Mouse (Mus musculus): Measurements from ENCODE around the gene Ccnc. TPM values are rescaled to one million over a fixed set of nuclear protein-coding genes. Genes with fewer than 3 reads are reported as not detected.

Gene Ccnc
- total RNA-seq, 2 experiments from 2014 or later: 31.7 to 35.2 TPM

DNA sequence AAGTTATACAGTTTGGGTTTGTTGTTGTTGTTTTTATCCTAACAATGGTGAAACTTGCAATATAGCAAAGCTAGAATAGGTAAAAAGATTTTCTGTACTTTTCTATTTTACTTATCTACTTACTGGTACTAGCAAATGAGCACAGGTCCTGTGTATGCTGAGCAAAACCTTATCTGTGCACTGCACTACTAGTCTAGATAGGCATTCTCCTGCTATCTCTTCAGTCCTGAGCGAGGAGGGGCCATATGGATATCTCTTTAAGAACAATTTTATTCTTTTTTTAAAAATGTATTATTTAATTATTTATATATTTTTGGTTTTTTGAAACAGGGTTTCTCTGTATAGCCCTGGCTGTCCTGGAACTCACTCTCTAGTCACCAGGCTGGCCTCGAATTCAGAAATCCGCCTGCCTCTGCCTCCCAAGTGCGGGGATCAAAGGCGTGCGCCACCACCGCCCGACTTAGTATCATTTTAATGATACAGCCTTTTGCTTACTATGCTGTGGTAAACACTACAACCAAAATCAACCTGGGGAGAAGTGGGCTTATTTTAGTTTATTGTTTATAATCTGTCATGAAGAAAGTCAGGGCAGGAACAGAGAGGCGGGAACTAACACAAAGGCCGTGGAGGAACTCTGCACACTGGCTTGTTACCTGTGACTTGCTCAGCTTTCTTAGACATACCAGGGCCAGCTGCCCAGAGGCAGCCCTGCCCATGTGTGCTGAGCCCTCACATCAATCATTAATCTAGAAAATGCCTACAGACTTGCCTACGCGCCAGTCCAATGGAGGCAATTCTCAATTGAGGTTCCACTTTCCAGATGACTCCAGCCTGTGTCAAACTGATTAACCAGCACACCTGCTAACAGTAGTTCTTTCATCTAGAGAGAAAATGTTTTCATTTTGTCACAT lies 53.6 kb downstream of the Ccnc start:
- H3K27ac ChIP-seq: no peak overlapping the region
- no peak for DNase-seq (ENCODE audit: extremely low spot score in 1 of 2, low spot score in 2 of 2)
- TF ChIP-seq CTCF (IDR thresholded peaks at IDR 0.05): no peak
- H3K4me3 ChIP-seq: no peak overlapping the region
- intact Hi-C loops (cut with DNase I): no loop called here

DNA sequence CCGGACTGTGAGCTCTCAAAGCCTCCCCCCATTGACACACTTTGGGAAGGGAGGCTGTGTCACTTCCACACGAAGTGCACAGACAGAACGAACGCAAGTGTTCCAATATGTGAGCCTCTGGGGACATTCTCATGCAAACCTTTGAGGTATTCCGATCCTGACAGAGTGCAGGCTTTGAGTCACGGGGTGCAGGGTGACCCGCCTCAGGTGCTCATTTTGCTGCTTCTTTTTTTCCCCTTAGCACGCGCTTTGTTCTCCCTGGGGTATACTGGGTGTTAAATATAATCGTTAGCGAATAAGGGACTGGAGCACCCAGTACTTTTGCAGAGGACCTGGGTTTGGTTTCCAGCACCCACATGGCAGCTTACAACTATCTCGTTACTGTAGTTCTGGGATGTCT lies 58.8 kb downstream of the Ccnc start:
- no peak for TF ChIP-seq CTCF (IDR thresholded peaks at IDR 0.05)
- Histone ChIP-seq H3K27ac (no peak overlapping the region), H3K4me3 (no peak overlapping the region)
- intact Hi-C loops (cut with DNase I): no loop called here
- no peak for DNase-seq (ENCODE audit: extremely low spot score in 1 of 2, low spot score in 2 of 2)

GRCm38 (mm10) chr4:21788903-21789302 lies 61.4 kb downstream of the Ccnc start:
- Histone ChIP-seq H3K4me3 (no peak overlapping the region), H3K27ac (no peak overlapping the region)
- intact Hi-C loops (cut with DNase I): no loop called here
- DNase-seq (ENCODE audit: extremely low spot score in 1 of 2, low spot score in 2 of 2): no peak
- TF ChIP-seq CTCF (IDR thresholded peaks at IDR 0.05): no peak

- TF ChIP-seq CTCF (IDR thresholded peaks at IDR 0.05): no peak
- DNase-seq (ENCODE audit: extremely low spot score in 1 of 2, low spot score in 2 of 2): no peak
- intact Hi-C loops (cut with DNase I): no loop called here
- Histone ChIP-seq H3K4me3 (no peak overlapping the region), H3K27ac (no peak overlapping the region)
Observed at GRCm38 (mm10) chr4:21789836-21790235, 62.3 kb downstream of the Ccnc start.

DNA sequence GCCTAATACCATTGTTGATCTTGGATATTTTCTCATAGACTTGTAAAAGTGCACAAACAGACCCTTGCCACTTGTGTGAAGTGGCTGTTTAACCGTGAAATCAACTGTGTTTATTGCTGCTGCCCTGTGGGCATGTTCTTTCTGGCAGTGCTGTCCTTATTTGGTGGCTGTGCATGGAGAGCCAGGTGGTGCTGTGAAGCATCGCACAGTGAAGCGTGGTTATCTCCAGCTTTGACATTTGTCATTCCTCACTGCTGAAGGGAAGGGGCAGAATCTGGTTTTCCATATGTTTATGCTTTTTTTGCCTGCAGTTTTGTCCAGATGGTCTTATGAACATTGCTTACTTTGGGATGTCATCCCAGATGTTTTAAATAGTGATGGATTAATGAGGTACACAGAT lies 66.1 kb downstream of the Ccnc start:
- no peak for DNase-seq (ENCODE audit: extremely low spot score in 1 of 2, low spot score in 2 of 2)
- TF ChIP-seq CTCF (IDR thresholded peaks at IDR 0.05): no peak
- Histone ChIP-seq H3K27ac (no peak overlapping the region), H3K4me3 (no peak overlapping the region)
- intact Hi-C loops (cut with DNase I): no loop called here

DNA sequence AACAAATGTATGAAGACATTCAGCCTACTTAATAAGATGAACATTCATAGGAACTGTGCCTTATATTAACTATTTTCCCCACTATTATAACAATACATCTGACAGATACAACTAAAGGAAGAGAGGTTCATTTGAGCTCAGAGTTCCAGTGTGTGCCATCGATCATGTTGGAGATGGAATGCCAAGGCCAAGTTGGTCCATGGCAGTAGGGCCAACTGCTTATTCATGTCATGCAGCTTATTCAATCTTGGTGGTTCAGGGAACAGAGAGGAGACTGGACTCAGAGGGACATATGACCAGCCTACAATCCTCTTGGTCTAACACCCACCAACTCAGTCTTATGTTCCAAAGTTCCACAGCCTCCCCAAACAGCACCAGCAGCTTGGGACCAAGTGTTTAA lies 73.5 kb downstream of the Ccnc start:
- no peak overlapping the region for H3K27ac ChIP-seq
- no peak overlapping the region for H3K4me3 ChIP-seq
- no peak for TF ChIP-seq CTCF (IDR thresholded peaks at IDR 0.05)
- DNase-seq (ENCODE audit: extremely low spot score in 1 of 2, low spot score in 2 of 2): no peak
- intact Hi-C loops (cut with DNase I): no loop called here

DNA sequence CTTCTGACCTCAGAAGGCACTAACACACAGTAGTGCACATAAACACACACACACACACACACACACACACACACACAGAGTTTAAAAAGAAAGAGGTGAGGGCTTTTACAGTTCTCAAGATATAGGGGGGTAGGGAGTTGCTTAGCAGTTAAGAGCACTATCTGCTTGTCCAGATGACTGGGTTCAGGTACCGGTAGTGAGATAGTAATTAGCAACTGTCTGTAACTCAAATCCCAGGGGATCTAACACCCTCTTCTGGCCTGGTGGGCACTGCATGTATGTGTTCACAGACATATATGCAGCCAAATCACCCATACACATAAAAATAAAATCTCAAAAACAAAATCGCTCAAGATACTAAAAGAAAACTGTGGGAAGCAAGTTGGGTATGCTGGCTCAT lies 74.1 kb downstream of the Ccnc start:
- TF ChIP-seq CTCF (IDR thresholded peaks at IDR 0.05): no peak
- intact Hi-C loops (cut with DNase I): no loop called here

DNA sequence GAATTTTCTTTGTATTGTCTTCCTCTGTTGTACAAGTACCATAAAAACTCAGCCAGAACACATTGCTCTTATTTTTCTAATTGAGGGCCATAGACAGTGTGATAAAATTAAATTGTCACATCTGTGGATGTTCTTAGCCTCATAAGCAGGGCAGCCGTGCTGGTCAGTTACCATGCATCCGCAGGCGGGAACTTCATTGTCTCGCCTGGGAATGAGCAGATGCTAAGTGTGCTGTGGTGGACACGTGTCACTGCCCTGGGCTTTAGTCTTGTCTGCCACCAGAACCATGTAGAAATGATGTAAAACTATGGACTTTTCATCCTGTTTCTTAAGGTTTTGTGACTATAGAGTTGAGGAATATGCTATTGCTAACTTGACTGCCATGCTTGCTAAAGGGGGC lies 79.7 kb downstream of the Ccnc start:
- intact Hi-C loops (cut with DNase I): no loop called here
- H3K4me3 ChIP-seq: no peak overlapping the region
- DNase-seq (ENCODE audit: extremely low spot score in 1 of 2, low spot score in 2 of 2): no peak
- no peak for TF ChIP-seq CTCF (IDR thresholded peaks at IDR 0.05)
- no peak overlapping the region for H3K27ac ChIP-seq

More for the DNA sequence above, 74.1 kb downstream of the Ccnc start:
- H3K4me3 ChIP-seq: no peak overlapping the region
- H3K27ac ChIP-seq: no peak overlapping the region
- no peak for DNase-seq (ENCODE audit: extremely low spot score in 1 of 2, low spot score in 2 of 2)

Other genes starting within 250 kb of the Ccnc start
- gene Prdm13, start 41.7 kb upstream of the Ccnc start, total RNA-seq (2021): not detected
- 10 to 100 TPM; 44.4 to 49.2 TPM for gene Usp45, start 39.5 kb downstream of the Ccnc start, total RNA-seq (2021)
- gene Tstd3, start 39.5 kb downstream of the Ccnc start, total RNA-seq (2021): 10 to 100 TPM; 22.8 to 24.8 TPM
- gene Pnisr, start 119.9 kb downstream of the Ccnc start, total RNA-seq (2021): 100 to 1,000 TPM; 217 to 223 TPM
- gene Coq3, start 152.0 kb downstream of the Ccnc start, total RNA-seq (2021): 10 to 100 TPM; 10.8 to 12.8 TPM
- gene Faxc, start 203.6 kb downstream of the Ccnc start, total RNA-seq (2021): 10 to 100 TPM; 69.5 to 75.5 TPM